Mouse (Mus musculus): ENCODE results near the gene Olfr1307.

Gene Olfr1307

GRCm38 (mm10) chr2:111949340-111949739 is at the start of gene Olfr1307:
Olfr1307 (minus strand) TSS chr2:111949440.
- DNase-seq (ENCODE audit: low spot score): no peak

- no peak for DNase-seq (ENCODE audit: low spot score)
Observed at GRCm38 (mm10) chr2:111990181-111990580, 40.9 kb upstream of the Olfr1307 start, which contains the start of gene Olfr1309. Olfr1309 (minus strand) TSS chr2:111990281.

- no peak for DNase-seq (ENCODE audit: low spot score)
Observed at GRCm38 (mm10) chr2:111964844-111965243, 15.6 kb upstream of the Olfr1307 start, which contains the start of gene Olfr1308. Olfr1308 (minus strand) TSS chr2:111964944.

- DNase-seq (ENCODE audit: low spot score): no peak
Observed at GRCm38 (mm10) chr2:111916171-111916570, 33.1 kb downstream of the Olfr1307 start, which contains the start of gene Olfr1306. Olfr1306 (minus strand) TSS chr2:111916271.
